Mouse (Mus musculus): Measurements from ENCODE around the gene Samd4.

Samd4 gene

GRCm38 (mm10) chr14:47000096-47000736 lies 117.6 kb downstream of the Samd4 start:
- DNase-seq (ENCODE audit: low spot score), result no peak

GRCm38 (mm10) chr14:47000786-47001761 lies 118.4 kb downstream of the Samd4 start:
- no peak for DNase-seq (ENCODE audit: low spot score)

- DNase-seq (ENCODE audit: low spot score), result peak; percentile 31
Observed at GRCm38 (mm10) chr14:47004161-47004560, 121.5 kb downstream of the Samd4 start.

GRCm38 (mm10) chr14:47011171-47012139 lies 128.8 kb downstream of the Samd4 start:
- DNase-seq (ENCODE audit: low spot score), result peak; percentile 38

- no peak for DNase-seq (ENCODE audit: low spot score)
Observed at GRCm38 (mm10) chr14:47015618-47016017, 133.0 kb downstream of the Samd4 start.

- no peak for DNase-seq (ENCODE audit: low spot score)
Observed at GRCm38 (mm10) chr14:47017658-47018057, 135.0 kb downstream of the Samd4 start.

GRCm38 (mm10) chr14:47020886-47021285 lies 138.2 kb downstream of the Samd4 start:
- no peak for DNase-seq (ENCODE audit: low spot score)

- no peak for DNase-seq (ENCODE audit: low spot score)
Observed at GRCm38 (mm10) chr14:47023529-47023928, 140.9 kb downstream of the Samd4 start.

- no peak for DNase-seq (ENCODE audit: low spot score)
Observed at GRCm38 (mm10) chr14:47027431-47028118, 144.9 kb downstream of the Samd4 start.

GRCm38 (mm10) chr14:47031542-47031941 lies 148.9 kb downstream of the Samd4 start:
- DNase-seq (ENCODE audit: low spot score), result no peak

GRCm38 (mm10) chr14:47032140-47032539 lies 149.5 kb downstream of the Samd4 start:
- no peak for DNase-seq (ENCODE audit: low spot score)

GRCm38 (mm10) chr14:47033423-47033822 lies 150.8 kb downstream of the Samd4 start:
- no peak for DNase-seq (ENCODE audit: low spot score)

GRCm38 (mm10) chr14:47041699-47042098 lies 159.0 kb downstream of the Samd4 start:
- no peak for DNase-seq (ENCODE audit: low spot score)

GRCm38 (mm10) chr14:47049051-47049450 lies 166.4 kb downstream of the Samd4 start:
- DNase-seq (ENCODE audit: low spot score), result no peak

GRCm38 (mm10) chr14:47051743-47052610 lies 169.3 kb downstream of the Samd4 start:
- DNase-seq (ENCODE audit: low spot score), result no peak

- DNase-seq (ENCODE audit: low spot score), result no peak
Observed at GRCm38 (mm10) chr14:47053101-47053500, 170.4 kb downstream of the Samd4 start.

GRCm38 (mm10) chr14:47053824-47054223 lies 171.2 kb downstream of the Samd4 start:
- no peak for DNase-seq (ENCODE audit: low spot score)

- no peak for DNase-seq (ENCODE audit: low spot score)
Observed at GRCm38 (mm10) chr14:47058969-47059368, 176.3 kb downstream of the Samd4 start.

- DNase-seq (ENCODE audit: low spot score), result no peak
Observed at GRCm38 (mm10) chr14:47065067-47065466, 182.4 kb downstream of the Samd4 start.

GRCm38 (mm10) chr14:47066901-47067300 lies 184.2 kb downstream of the Samd4 start:
- no peak for DNase-seq (ENCODE audit: low spot score)
